Mouse (Mus musculus): Measurements from ENCODE around the gene Wdr11. TPM values are rescaled to one million over a fixed set of nuclear protein-coding genes. Genes with fewer than 3 reads are reported as not detected.
A peak's percentile ranks its signal among the peaks of the same experiment; 100 is the strongest.

Wdr11 gene
- polyA plus RNA-seq, 1 experiment from 2014 or later = 41.1 TPM

DNA sequence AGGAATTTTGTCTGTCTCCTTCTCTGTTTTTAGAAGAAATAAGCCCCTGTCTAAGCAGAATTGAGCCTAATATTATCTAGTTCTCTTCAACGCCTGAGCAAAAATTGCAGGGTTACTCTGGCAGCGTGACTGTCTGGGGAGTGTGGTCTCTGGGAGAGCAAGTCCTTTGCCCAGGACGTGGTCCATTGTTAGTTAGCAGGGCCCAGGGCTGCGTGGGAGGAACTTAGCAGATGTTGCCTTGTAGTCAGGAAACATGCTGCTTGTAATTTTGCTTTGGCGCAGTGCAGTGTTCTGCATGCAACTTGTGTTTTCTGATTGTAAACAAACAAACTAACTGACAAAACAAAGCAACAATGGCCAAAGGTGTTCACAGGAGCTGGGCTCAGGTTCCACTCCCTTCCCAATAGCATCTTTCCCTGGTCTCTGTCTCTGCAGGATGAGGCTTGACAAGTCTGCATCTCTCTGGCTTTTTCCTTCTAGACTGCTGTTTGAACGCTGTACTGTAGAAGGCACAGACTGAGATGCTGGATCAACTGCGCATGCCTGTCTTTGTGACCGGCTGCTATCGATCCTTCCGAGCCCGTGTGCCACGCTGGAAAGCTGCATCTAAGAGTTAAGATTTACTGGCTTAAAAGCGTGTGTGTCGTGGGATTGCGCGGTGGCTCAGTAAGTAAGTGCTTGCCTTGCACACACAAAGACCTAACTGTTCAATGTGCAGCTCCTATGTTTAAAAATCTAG, 70.6 kb downstream of the Wdr11 start:
- WGBS = 66% methylated on average over 16 of the region's 16 CpGs
- no peak overlapping the region for H3K4me3 ChIP-seq (ENCODE audit: low read depth, low read length)
- H3K27ac ChIP-seq (ENCODE audit: low read depth) = peak overlapping the region; percentile 47; the same call in 1 of the 2 replicates
- no peaks in the 10 kb centered on the region for H3K36me3 ChIP-seq (ENCODE audit: insufficient read depth)
- no peak for TF ChIP-seq CTCF (IDR thresholded peaks at IDR 0.05; ENCODE audit: low read depth)
- H3K4me2 ChIP-seq = no peak overlapping the region
- peak; percentile 30 for DNase-seq
- no peak for ATAC-seq (ENCODE audit: insufficient read depth)
- H3K9ac ChIP-seq = no peak overlapping the region
- peaks cover 3% of the 10 kb centered on the region; the same call in 1 of the 2 replicates for H3K4me1 ChIP-seq (ENCODE audit: insufficient read depth)
- no peaks in the 10 kb centered on the region for H3K27me3 ChIP-seq (ENCODE audit: insufficient read depth, low read length)
- H3K9me3 ChIP-seq (ENCODE audit: low read depth, low read length) = no peaks in the 10 kb centered on the region

DNA sequence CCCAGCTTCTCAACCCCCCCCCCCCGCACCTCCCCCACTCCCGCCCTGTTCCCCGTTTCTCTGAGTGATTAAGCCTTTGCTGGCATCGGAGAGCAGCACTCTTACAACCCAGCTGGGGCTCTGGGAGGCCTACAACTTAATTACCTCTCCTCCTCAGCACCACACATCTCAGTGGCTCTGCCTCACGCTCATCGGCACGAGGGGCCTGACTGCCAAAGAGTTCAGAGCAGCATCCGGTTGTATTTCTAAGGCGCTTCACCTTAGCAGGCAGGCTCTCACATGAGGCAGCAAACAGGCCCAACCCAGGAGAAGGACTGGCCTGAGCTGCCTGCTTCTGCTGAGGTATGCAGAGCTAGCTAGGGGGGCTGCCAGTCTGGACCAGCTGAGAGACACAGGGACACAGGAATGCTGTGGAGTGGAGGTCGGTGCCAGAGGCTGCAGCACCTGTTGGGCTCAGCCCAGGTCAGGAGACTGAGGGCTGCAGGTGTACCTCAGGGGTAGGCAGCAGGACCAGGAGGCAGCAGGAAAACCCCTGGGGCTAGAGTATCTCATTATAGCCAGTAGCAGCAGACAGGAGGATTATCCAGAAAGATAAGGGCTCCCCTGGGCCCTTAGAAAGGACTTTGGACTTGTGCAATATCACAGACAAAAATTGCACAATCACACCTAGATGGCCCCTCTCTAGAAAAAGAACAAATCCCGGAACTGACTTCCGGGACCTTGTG, 72.3 kb downstream of the Wdr11 start:
- no peak for TF ChIP-seq CTCF (IDR thresholded peaks at IDR 0.05; ENCODE audit: low read depth)
- peaks cover 3% of the 10 kb centered on the region; the same call in 1 of the 2 replicates for H3K4me1 ChIP-seq (ENCODE audit: insufficient read depth)
- no peak overlapping the region for H3K4me2 ChIP-seq
- WGBS = 23% methylated on average over 12 of the region's 12 CpGs
- ATAC-seq (ENCODE audit: insufficient read depth) = peak; percentile 66; the same call in 1 of the 2 replicates
- H3K27me3 ChIP-seq (ENCODE audit: insufficient read depth, low read length) = no peaks in the 10 kb centered on the region
- H3K36me3 ChIP-seq (ENCODE audit: insufficient read depth) = no peaks in the 10 kb centered on the region
- DNase-seq = peak; percentile 47
- no peak overlapping the region for H3K4me3 ChIP-seq (ENCODE audit: low read depth, low read length)
- H3K9ac ChIP-seq = no peak overlapping the region
- H3K27ac ChIP-seq (ENCODE audit: low read depth) = peak overlapping the region; percentile 73
- H3K9me3 ChIP-seq (ENCODE audit: low read depth, low read length) = no peaks in the 10 kb centered on the region

DNA sequence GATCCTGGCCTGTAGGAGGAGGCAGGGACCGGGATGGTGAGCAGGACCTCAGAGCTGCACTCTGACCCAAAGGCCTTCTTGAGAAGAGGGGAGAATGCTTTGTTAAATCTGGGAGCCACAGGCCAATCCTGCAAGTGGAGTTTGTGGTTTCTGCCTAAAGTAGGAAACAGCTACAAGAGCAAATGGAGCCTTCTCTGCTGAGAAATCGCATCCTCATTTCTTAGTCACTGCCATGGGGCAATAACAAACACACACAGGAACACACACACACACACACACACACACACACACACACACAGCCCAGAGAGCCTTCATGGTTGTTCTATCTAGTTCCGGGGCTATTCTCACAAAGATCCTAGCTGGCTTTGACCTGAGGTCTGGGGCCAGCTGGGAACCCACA, 73.7 kb downstream of the Wdr11 start:
- no peak for ATAC-seq (ENCODE audit: insufficient read depth)
- Histone ChIP-seq H3K4me2 (no peak overlapping the region), H3K36me3 (ENCODE audit: insufficient read depth) (no peaks in the 10 kb centered on the region), H3K27ac (ENCODE audit: low read depth) (peak overlapping the region; percentile 69; the same call in 1 of the 2 replicates), H3K9me3 (ENCODE audit: low read depth, low read length) (no peaks in the 10 kb centered on the region), H3K27me3 (ENCODE audit: insufficient read depth, low read length) (no peaks in the 10 kb centered on the region), H3K4me3 (ENCODE audit: low read depth, low read length) (no peak overlapping the region), H3K4me1 (ENCODE audit: insufficient read depth) (peaks cover 8% of the 10 kb centered on the region; the same call in 1 of the 2 replicates), H3K9ac (no peak overlapping the region)
- 81% methylated on average over 3 of the region's 3 CpGs for WGBS
- no peak for DNase-seq
- no peak for TF ChIP-seq CTCF (IDR thresholded peaks at IDR 0.05; ENCODE audit: low read depth)

DNA sequence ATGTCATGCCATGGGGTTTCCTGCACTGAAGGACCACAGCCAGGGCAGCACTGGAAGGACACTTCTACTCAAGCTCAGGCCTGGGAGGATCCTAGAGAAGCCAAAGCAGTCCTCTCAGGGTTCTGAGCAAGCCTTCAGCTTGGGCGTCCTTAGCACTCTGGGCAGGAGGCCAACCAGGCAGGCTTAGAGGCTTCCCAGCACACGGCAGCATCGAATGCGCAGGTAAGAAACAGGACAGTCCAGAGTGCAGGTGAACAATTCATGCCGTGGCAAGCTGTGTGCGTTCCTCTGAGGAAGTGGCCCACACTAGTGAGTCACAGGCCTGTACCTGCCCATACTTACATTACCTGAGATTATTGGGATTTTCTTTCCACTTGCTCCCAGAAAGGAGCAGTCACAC, 74.3 kb downstream of the Wdr11 start:
- WGBS = 62% methylated on average over 6 of the region's 6 CpGs
- Histone ChIP-seq H3K9me3 (ENCODE audit: low read depth, low read length) (no peaks in the 10 kb centered on the region), H3K27ac (ENCODE audit: low read depth) (peak overlapping the region; percentile 69; the same call in 1 of the 2 replicates), H3K4me2 (no peak overlapping the region), H3K9ac (no peak overlapping the region), H3K4me1 (ENCODE audit: insufficient read depth) (peaks cover 8% of the 10 kb centered on the region; the same call in 1 of the 2 replicates), H3K27me3 (ENCODE audit: insufficient read depth, low read length) (no peaks in the 10 kb centered on the region), H3K4me3 (ENCODE audit: low read depth, low read length) (no peak overlapping the region), H3K36me3 (ENCODE audit: insufficient read depth) (no peaks in the 10 kb centered on the region)
- ATAC-seq (ENCODE audit: insufficient read depth) (no peak; the same call in 1 of the 2 replicates), DNase-seq (peak; percentile 63)
- TF ChIP-seq CTCF (IDR thresholded peaks at IDR 0.05; ENCODE audit: low read depth) = no peak

DNA sequence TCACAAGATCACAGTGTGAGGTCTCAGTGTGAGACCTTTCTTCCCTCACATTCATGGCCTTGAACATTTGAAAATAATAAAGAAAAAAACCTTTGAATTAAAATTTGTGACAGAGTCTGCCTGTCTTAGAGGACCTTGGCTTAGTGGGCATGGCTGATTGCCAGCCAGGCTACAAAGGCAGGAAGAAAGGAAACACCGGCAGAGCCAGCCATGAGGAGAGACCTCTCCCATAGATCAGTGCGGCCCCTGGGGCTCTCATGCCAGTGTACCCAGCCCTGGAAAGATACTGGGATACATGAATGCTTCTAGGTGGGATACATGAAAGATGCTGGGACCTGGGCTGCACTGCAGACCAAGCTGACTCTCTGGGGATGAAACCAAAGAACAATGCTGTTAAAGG, 74.9 kb downstream of the Wdr11 start:
- no peak for TF ChIP-seq CTCF (IDR thresholded peaks at IDR 0.05; ENCODE audit: low read depth)
- Histone ChIP-seq H3K4me1 (ENCODE audit: insufficient read depth) (peaks cover 8% of the 10 kb centered on the region; the same call in 1 of the 2 replicates), H3K36me3 (ENCODE audit: insufficient read depth) (no peaks in the 10 kb centered on the region), H3K9me3 (ENCODE audit: low read depth, low read length) (no peaks in the 10 kb centered on the region), H3K4me2 (no peak overlapping the region), H3K9ac (no peak overlapping the region), H3K27ac (ENCODE audit: low read depth) (no peak overlapping the region), H3K4me3 (ENCODE audit: low read depth, low read length) (no peak overlapping the region), H3K27me3 (ENCODE audit: insufficient read depth, low read length) (no peaks in the 10 kb centered on the region)
- ATAC-seq (ENCODE audit: insufficient read depth) = no peak
- no peak for DNase-seq
- 67% methylated on average over 2 of the region's 2 CpGs for WGBS

DNA sequence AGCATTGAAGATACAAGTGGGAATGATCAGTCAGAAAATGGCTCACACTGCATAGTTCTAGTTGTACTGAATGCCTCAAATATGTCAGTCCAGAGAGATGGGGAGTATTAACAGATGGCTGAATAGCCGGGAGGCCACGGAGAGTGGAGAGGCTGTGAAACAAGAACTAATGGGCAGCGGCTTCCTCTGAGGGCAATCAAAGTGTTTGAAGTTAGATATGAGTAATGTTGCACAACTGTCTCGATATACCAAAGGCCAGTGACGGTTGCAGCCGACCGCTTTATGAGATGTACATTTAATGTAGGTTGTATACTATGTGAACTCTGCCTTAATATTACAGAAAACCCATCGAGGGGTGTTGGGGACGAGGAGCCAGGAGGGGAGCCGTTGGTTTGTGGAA, 78.6 kb downstream of the Wdr11 start:
- no peak overlapping the region for H3K4me2 ChIP-seq
- H3K27ac ChIP-seq (ENCODE audit: low read depth) = 0 out of 2 replicates have a peak overlapping the region, but pooled peaks have one; percentile 33
- no peak overlapping the region for H3K4me3 ChIP-seq (ENCODE audit: low read depth, low read length)
- no peaks in the 10 kb centered on the region for H3K9me3 ChIP-seq (ENCODE audit: low read depth, low read length)
- ATAC-seq (ENCODE audit: insufficient read depth) (no peak), DNase-seq (peak; percentile 46)
- TF ChIP-seq CTCF (IDR thresholded peaks at IDR 0.05; ENCODE audit: low read depth) = no peak
- peaks cover 11% of the 10 kb centered on the region; the same call in 1 of the 2 replicates for H3K4me1 ChIP-seq (ENCODE audit: insufficient read depth)
- H3K9ac ChIP-seq = no peak overlapping the region
- no peaks in the 10 kb centered on the region for H3K27me3 ChIP-seq (ENCODE audit: insufficient read depth, low read length)
- no peaks in the 10 kb centered on the region for H3K36me3 ChIP-seq (ENCODE audit: insufficient read depth)
- WGBS = 39% methylated on average over 10 of the region's 10 CpGs

Data from lung, embryonic 14.5 days (tissue).